Mouse (Mus musculus): ENCODE results near the gene Grwd1. TPM values are rescaled to one million over a fixed set of nuclear protein-coding genes. Genes with fewer than 3 reads are reported as not detected.
A peak's percentile ranks its signal among the peaks of the same experiment; 100 is the strongest.

Gene Grwd1
- polyA plus RNA-seq, 1 experiment from 2014 or later, result 32.6 TPM

- no peak for TF ChIP-seq CTCF (IDR thresholded peaks at IDR 0.05)
- no peaks in the 10 kb centered on the region for H3K27me3 ChIP-seq
- DNase-seq (ENCODE audit: low read depth, low spot score) (no peak), ATAC-seq (no peak)
- CTCF ChIA-PET, result no interaction called here
- POLR2A ChIA-PET, result no interaction called here
- in situ Hi-C loops (cut with MboI; ENCODE audit: low pct_unique_long_range_greater_than_20kb), result no loop called here
These were observed 12.4 kb upstream of the Grwd1 start for GRCm38 (mm10) chr7:45842950-45843744.

- in situ Hi-C loops (cut with MboI; ENCODE audit: low pct_unique_long_range_greater_than_20kb), result no loop called here
- POLR2A ChIA-PET, result no interaction called here
- CTCF ChIA-PET, result no interaction called here
- TF ChIP-seq CTCF (IDR thresholded peaks at IDR 0.05), result no peak
- H3K27me3 ChIP-seq, result no peaks in the 10 kb centered on the region
- DNase-seq (ENCODE audit: low read depth, low spot score) (no peak), ATAC-seq (no peak)
These were observed 3.2 kb upstream of the Grwd1 start for GRCm38 (mm10) chr7:45833924-45834323.

- no peaks in the 10 kb centered on the region for H3K27me3 ChIP-seq
- in situ Hi-C loops (cut with MboI; ENCODE audit: low pct_unique_long_range_greater_than_20kb), result no loop called here
- ChIA-PET CTCF (no interaction called here), POLR2A (no interaction called here)
- DNase-seq (ENCODE audit: low read depth, low spot score) (no peak), ATAC-seq (no peak)
- no peak for TF ChIP-seq CTCF (IDR thresholded peaks at IDR 0.05)
These were observed 2.5 kb upstream of the Grwd1 start for GRCm38 (mm10) chr7:45833148-45833790.

- ChIA-PET POLR2A (no interaction called here), CTCF (no interaction called here)
- no peak for TF ChIP-seq CTCF (IDR thresholded peaks at IDR 0.05)
- DNase-seq (ENCODE audit: low read depth, low spot score) (no peak), ATAC-seq (no peak)
- in situ Hi-C loops (cut with MboI; ENCODE audit: low pct_unique_long_range_greater_than_20kb), result no loop called here
- no peaks in the 10 kb centered on the region for H3K27me3 ChIP-seq
These were observed 1.7 kb upstream of the Grwd1 start for GRCm38 (mm10) chr7:45832428-45832827.

- ChIA-PET CTCF (interaction anchor here (1.1 kb wide), 1 partner anchor 10 kb away, joined by 3 read pairs; no protein-coding TSS in a partner anchor), POLR2A (no interaction called here)
- no peaks in the 10 kb centered on the region for H3K27me3 ChIP-seq
- in situ Hi-C loops (cut with MboI; ENCODE audit: low pct_unique_long_range_greater_than_20kb), result no loop called here
- DNase-seq (ENCODE audit: low read depth, low spot score) (no peak), ATAC-seq (no peak)
- TF ChIP-seq CTCF (IDR thresholded peaks at IDR 0.05), result no peak
These were observed 383 bp upstream of the Grwd1 start for GRCm38 (mm10) chr7:45831128-45831525.

GRCm38 (mm10) chr7:45826631-45827030 lies 4.1 kb downstream of the Grwd1 start:
- TF ChIP-seq CTCF (IDR thresholded peaks at IDR 0.05), result no peak
- no peaks in the 10 kb centered on the region for H3K27me3 ChIP-seq
- DNase-seq (ENCODE audit: low read depth, low spot score) (no peak), ATAC-seq (no peak)
- CTCF ChIA-PET, result interaction anchor here (1.1 kb wide), 1 partner anchor 25 kb away, joined by 4 read pairs; no protein-coding TSS in a partner anchor
- in situ Hi-C loops (cut with MboI; ENCODE audit: low pct_unique_long_range_greater_than_20kb), result no loop called here
- POLR2A ChIA-PET, result no interaction called here

GRCm38 (mm10) chr7:45824598-45824997 lies 6.1 kb downstream of the Grwd1 start, which contains the start of gene Kcnj14:
Gene Kcnj14 (minus strand): TSS chr7:45824782.
- no peak for TF ChIP-seq CTCF (IDR thresholded peaks at IDR 0.05)
- DNase-seq (ENCODE audit: low read depth, low spot score) (no peak), ATAC-seq (peak; percentile 9)
- H3K27me3 ChIP-seq, result no peaks in the 10 kb centered on the region
- in situ Hi-C loops (cut with MboI; ENCODE audit: low pct_unique_long_range_greater_than_20kb), result no loop called here
- CTCF ChIA-PET, result no interaction called here
- POLR2A ChIA-PET, result no interaction called here

GRCm38 (mm10) chr7:45820913-45821312 lies 9.8 kb downstream of the Grwd1 start:
- CTCF ChIA-PET, result interaction anchor here (0.8 kb wide), 1 partner anchor 10 kb away, joined by 3 read pairs; the partner anchor contains the start of gene Grwd1
- POLR2A ChIA-PET, result no interaction called here
- in situ Hi-C loops (cut with MboI; ENCODE audit: low pct_unique_long_range_greater_than_20kb), result no loop called here
- ATAC-seq, result peak; percentile 70
- DNase-seq (ENCODE audit: low read depth, low spot score), result peak; percentile 58
- TF ChIP-seq CTCF (IDR thresholded peaks at IDR 0.05), result no peak
- H3K27me3 ChIP-seq, result no peaks in the 10 kb centered on the region

- no peak for TF ChIP-seq CTCF (IDR thresholded peaks at IDR 0.05)
- no peak for DNase-seq (ENCODE audit: low read depth, low spot score)
- ChIA-PET CTCF (no interaction called here), POLR2A (no interaction called here)
- in situ Hi-C loops (cut with MboI; ENCODE audit: low pct_unique_long_range_greater_than_20kb), result no loop called here
- no peaks in the 10 kb centered on the region for H3K27me3 ChIP-seq
- no peak for ATAC-seq
These were observed 10.9 kb downstream of the Grwd1 start for GRCm38 (mm10) chr7:45819843-45820242.

- in situ Hi-C loops (cut with MboI; ENCODE audit: low pct_unique_long_range_greater_than_20kb), result no loop called here
- no peak for DNase-seq (ENCODE audit: low read depth, low spot score)
- ChIA-PET CTCF (no interaction called here), POLR2A (no interaction called here)
- no peak for TF ChIP-seq CTCF (IDR thresholded peaks at IDR 0.05)
- ATAC-seq, result no peak
- H3K27me3 ChIP-seq, result no peaks in the 10 kb centered on the region
These were observed 14.8 kb downstream of the Grwd1 start for GRCm38 (mm10) chr7:45815984-45816351.

GRCm38 (mm10) chr7:45815323-45815983 lies 15.3 kb downstream of the Grwd1 start:
- in situ Hi-C loops (cut with MboI; ENCODE audit: low pct_unique_long_range_greater_than_20kb), result no loop called here
- ChIA-PET POLR2A (interaction anchor here (1.5 kb wide), 1 partner anchor 58 kb away, joined by 3 read pairs; no protein-coding TSS in a partner anchor), CTCF (interaction anchor here (1.6 kb wide), 1 partner anchor 57 kb away, joined by 3 read pairs; no protein-coding TSS in a partner anchor)
- no peak for TF ChIP-seq CTCF (IDR thresholded peaks at IDR 0.05)
- no peaks in the 10 kb centered on the region for H3K27me3 ChIP-seq
- DNase-seq (ENCODE audit: low read depth, low spot score) (no peak), ATAC-seq (no peak)

Data from Patski (cell line).